Mouse (Mus musculus): Measurements from ENCODE around the gene Fbxo7. TPM values are rescaled to one million over a fixed set of nuclear protein-coding genes. Genes with fewer than 3 reads are reported as not detected.
A peak's percentile ranks its signal among the peaks of the same experiment; 100 is the strongest.

Fbxo7 gene
- polyA plus RNA-seq, 1 experiment = 7.1 TPM

- H3K4me3 ChIP-seq (replicated peaks) = no peak overlapping the region
- TF ChIP-seq GATA1 (IDR thresholded peaks at IDR 0.05; ENCODE audit: borderline replicate concordance, low read length) (no peak), FLI1 (IDR thresholded peaks at IDR 0.05; ENCODE audit: low read length) (no peak)
- H3K9me3 ChIP-seq = peaks cover 11% of the 10 kb centered on the region
- peaks cover 97% of the 10 kb centered on the region for H3K36me3 ChIP-seq (replicated peaks; ENCODE audit: low read length)
- H3K27me3 ChIP-seq (replicated peaks) = no peaks in the 10 kb centered on the region
- H3K4me1 ChIP-seq = peaks cover 16% of the 10 kb centered on the region; the same call in 1 of the 2 replicates
These were observed 10.7 kb downstream of the Fbxo7 start for GRCm38 (mm10) chr10:86032517-86032916.

- peaks cover 9% of the 10 kb centered on the region; the same call in 1 of the 2 replicates for H3K4me1 ChIP-seq
- peaks cover 4% of the 10 kb centered on the region for H3K9me3 ChIP-seq
- H3K4me3 ChIP-seq (replicated peaks) = no peak overlapping the region
- H3K27me3 ChIP-seq (replicated peaks) = no peaks in the 10 kb centered on the region
- TF ChIP-seq GATA1 (IDR thresholded peaks at IDR 0.05; ENCODE audit: borderline replicate concordance, low read length) (no peak), FLI1 (IDR thresholded peaks at IDR 0.05; ENCODE audit: low read length) (no peak)
- H3K36me3 ChIP-seq (replicated peaks; ENCODE audit: low read length) = peaks cover 97% of the 10 kb centered on the region
These were observed 12.4 kb downstream of the Fbxo7 start for GRCm38 (mm10) chr10:86034007-86034728.

- H3K27me3 ChIP-seq (replicated peaks) = no peaks in the 10 kb centered on the region
- no peaks in the 10 kb centered on the region for H3K9me3 ChIP-seq
- TF ChIP-seq GATA1 (IDR thresholded peaks at IDR 0.05; ENCODE audit: borderline replicate concordance, low read length) (no peak), FLI1 (IDR thresholded peaks at IDR 0.05; ENCODE audit: low read length) (no peak)
- H3K4me3 ChIP-seq (replicated peaks) = no peak overlapping the region
- peaks cover 81% of the 10 kb centered on the region for H3K36me3 ChIP-seq (replicated peaks; ENCODE audit: low read length)
- H3K4me1 ChIP-seq = no peaks in the 10 kb centered on the region
These were observed 21.9 kb downstream of the Fbxo7 start for GRCm38 (mm10) chr10:86043651-86044050.

- Histone ChIP-seq H3K36me3 (replicated peaks; ENCODE audit: low read length) (peaks cover 81% of the 10 kb centered on the region), H3K27me3 (replicated peaks) (no peaks in the 10 kb centered on the region), H3K9me3 (no peaks in the 10 kb centered on the region), H3K4me3 (replicated peaks) (no peak overlapping the region), H3K4me1 (no peaks in the 10 kb centered on the region)
- TF ChIP-seq GATA1 (IDR thresholded peaks at IDR 0.05; ENCODE audit: borderline replicate concordance, low read length) (no peak), FLI1 (IDR thresholded peaks at IDR 0.05; ENCODE audit: low read length) (no peak)
These were observed 22.3 kb downstream of the Fbxo7 start for GRCm38 (mm10) chr10:86044066-86044465.

GRCm38 (mm10) chr10:86046371-86046770 is 24.6 kb downstream of the Fbxo7 start:
- H3K27me3 ChIP-seq (replicated peaks) = no peaks in the 10 kb centered on the region
- H3K36me3 ChIP-seq (replicated peaks; ENCODE audit: low read length) = peaks cover 97% of the 10 kb centered on the region
- TF ChIP-seq FLI1 (IDR thresholded peaks at IDR 0.05; ENCODE audit: low read length) = no peak
- TF ChIP-seq GATA1 (IDR thresholded peaks at IDR 0.05; ENCODE audit: borderline replicate concordance, low read length) = no peak

GRCm38 (mm10) chr10:86047786-86048185 is 26.0 kb downstream of the Fbxo7 start:
- no peaks in the 10 kb centered on the region for H3K27me3 ChIP-seq (replicated peaks)
- no peak overlapping the region for H3K4me3 ChIP-seq (replicated peaks)
- peaks cover 17% of the 10 kb centered on the region for H3K4me1 ChIP-seq
- H3K36me3 ChIP-seq (replicated peaks; ENCODE audit: low read length) = peaks cover 93% of the 10 kb centered on the region
- TF ChIP-seq FLI1 (IDR thresholded peaks at IDR 0.05; ENCODE audit: low read length) (no peak), GATA1 (IDR thresholded peaks at IDR 0.05; ENCODE audit: borderline replicate concordance, low read length) (no peak)
- no peaks in the 10 kb centered on the region for H3K9me3 ChIP-seq

More at GRCm38 (mm10) chr10:86046371-86046770, 24.6 kb downstream of the Fbxo7 start:
- H3K4me3 ChIP-seq (replicated peaks) = peak overlapping the region; percentile 4
- no peaks in the 10 kb centered on the region for H3K9me3 ChIP-seq
- peaks cover 3% of the 10 kb centered on the region for H3K4me1 ChIP-seq

GRCm38 (mm10) chr10:86050522-86050921 is 28.8 kb downstream of the Fbxo7 start:
- Histone ChIP-seq H3K36me3 (replicated peaks; ENCODE audit: low read length) (peaks cover 85% of the 10 kb centered on the region), H3K9me3 (no peaks in the 10 kb centered on the region), H3K27me3 (replicated peaks) (no peaks in the 10 kb centered on the region), H3K4me1 (peaks cover 37% of the 10 kb centered on the region), H3K4me3 (replicated peaks) (no peak overlapping the region)
- TF ChIP-seq FLI1 (IDR thresholded peaks at IDR 0.05; ENCODE audit: low read length) (no peak), GATA1 (IDR thresholded peaks at IDR 0.05; ENCODE audit: borderline replicate concordance, low read length) (no peak)

GRCm38 (mm10) chr10:86052818-86053522 is 31.2 kb downstream of the Fbxo7 start:
- Histone ChIP-seq H3K4me1 (peaks cover 43% of the 10 kb centered on the region), H3K27me3 (replicated peaks) (no peaks in the 10 kb centered on the region), H3K9me3 (peaks cover 3% of the 10 kb centered on the region; the same call in 1 of the 2 replicates), H3K4me3 (replicated peaks) (peak overlapping the region; percentile 39), H3K36me3 (replicated peaks; ENCODE audit: low read length) (peaks cover 72% of the 10 kb centered on the region)
- TF ChIP-seq FLI1 (IDR thresholded peaks at IDR 0.05; ENCODE audit: low read length) (no peak), GATA1 (IDR thresholded peaks at IDR 0.05; ENCODE audit: borderline replicate concordance, low read length) (no peak)

- TF ChIP-seq GATA1 (IDR thresholded peaks at IDR 0.05; ENCODE audit: borderline replicate concordance, low read length) (no peak), FLI1 (IDR thresholded peaks at IDR 0.05; ENCODE audit: low read length) (no peak)
- peaks cover 38% of the 10 kb centered on the region for H3K36me3 ChIP-seq (replicated peaks; ENCODE audit: low read length)
- no peaks in the 10 kb centered on the region for H3K27me3 ChIP-seq (replicated peaks)
- H3K4me3 ChIP-seq (replicated peaks) = peak overlapping the region; percentile 38
- peaks cover 8% of the 10 kb centered on the region; the same call in 1 of the 2 replicates for H3K9me3 ChIP-seq
- peaks cover 47% of the 10 kb centered on the region for H3K4me1 ChIP-seq
These were observed 34.6 kb downstream of the Fbxo7 start for GRCm38 (mm10) chr10:86056297-86056903.

Measured in megakaryocyte, embryonic 14.5 days (primary cell).